Mouse (Mus musculus) limb, embryonic 10.5 days (tissue): ENCODE results near the gene Tyw5. TPM values are rescaled to one million over a fixed set of nuclear protein-coding genes. Genes with fewer than 3 reads are reported as not detected.

Source experiments
- DNase-seq: peaks from one replicate; pipeline ENCODE4 v3.0.0-alpha.2; 2017; ENCODE audit warnings: low spot score
- H3K27ac ChIP-seq: fragments of 300-500 bp; sonication (generic); 2 replicates; pipeline ENCODE4 v1.5.1; 2016; ENCODE audit warnings: mild to moderate bottlenecking
- H3K27me3 ChIP-seq: fragments of 300-500 bp; sonication (generic); 2 replicates; pipeline ENCODE4 v1.6.1; 2016; ENCODE audit warnings: low read depth, mild to moderate bottlenecking; ENCODE audit not compliant: poor library complexity, severe bottlenecking
- H3K36me3 ChIP-seq: fragments of 300-500 bp; sonication (generic); 2 replicates; pipeline ENCODE4 v1.6.1; 2016; ENCODE audit warnings: mild to moderate bottlenecking, moderate library complexity
- H3K4me1 ChIP-seq: fragments of 300-500 bp; sonication (generic); 2 replicates; pipeline ENCODE4 v1.6.1; 2016
- H3K4me3 ChIP-seq: fragments of 300-500 bp; sonication (generic); 2 replicates; pipeline ENCODE4 v1.5.1; 2016; ENCODE audit warnings: mild to moderate bottlenecking, moderate library complexity
- H3K9me3 ChIP-seq: fragments of 300-500 bp; sonication (generic); replicated peaks from 2 replicates; pipeline ENCODE4 v1.6.1; 2016; ENCODE audit warnings: mild to moderate bottlenecking
- WGBS: fragments of 180-500 bp; shearing (Covaris S2); methylation state at CpG from one replicate; pipeline ENCODE4 v1.1.7; 2016; 5-methylcytosine and 5-hydroxymethylcytosine counted together
- polyA plus RNA-seq: library from polyadenylated mRNA; unstranded; fragments of >200 nt; fragmentation: Nextera tagmentation; extraction: Ambion mirVana; gene quantifications from 2 replicates; pipeline ENCODE4 v1.2.1, GENCODE M21; 2016

Gene Tyw5
- polyA plus RNA-seq, 1 experiment from 2014 or later: 32.3 TPM

DNA sequence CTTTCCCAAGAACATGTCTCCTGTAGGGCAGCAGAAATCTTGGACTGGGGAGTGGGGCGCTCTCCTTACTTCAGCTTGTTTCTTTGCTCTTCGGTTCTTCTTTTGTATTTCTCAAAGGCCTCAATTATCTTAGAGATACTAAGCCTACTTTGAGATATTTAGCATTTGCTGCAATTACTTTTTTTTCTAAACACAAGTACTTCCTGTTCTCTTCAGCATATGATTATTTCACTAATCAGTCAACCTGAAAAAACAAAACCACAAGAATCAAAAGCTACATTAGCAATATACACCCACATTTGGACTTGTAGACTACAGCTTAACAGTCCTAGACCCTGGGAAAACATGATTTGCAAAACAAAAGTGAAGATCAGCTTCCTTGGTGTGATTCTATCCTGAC, 31.6 kb downstream of the Tyw5 start:
- 95% methylated on average over 2 of the region's 2 CpGs for WGBS
- Histone ChIP-seq H3K9me3 (no peaks in the 10 kb centered on the region), H3K4me3 (no peak overlapping the region), H3K27ac (no peak overlapping the region), H3K27me3 (no peaks in the 10 kb centered on the region), H3K4me1 (peaks cover 16% of the 10 kb centered on the region), H3K36me3 (0 out of 2 replicates have a peak, but pooled peaks cover 2% of the 10 kb centered on the region)
- DNase-seq: no peak

DNA sequence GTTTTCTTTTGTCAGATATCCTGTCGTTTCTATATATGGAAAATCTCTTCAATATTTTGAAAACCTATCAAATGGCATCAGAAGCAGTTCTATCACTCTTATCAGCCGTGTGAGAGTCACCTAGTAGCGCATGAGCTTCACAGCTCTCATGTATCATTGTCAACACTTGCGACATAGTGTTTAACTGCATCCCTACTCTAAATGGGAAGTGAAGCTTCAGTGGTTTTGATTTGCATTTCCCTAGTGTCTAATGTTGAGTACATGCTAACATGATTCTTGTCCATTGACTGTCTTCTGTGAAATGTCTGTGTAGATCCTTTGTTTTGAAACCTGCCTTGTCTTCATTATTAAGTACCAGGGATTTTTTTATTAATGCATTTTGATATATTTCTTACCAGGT, 36.5 kb downstream of the Tyw5 start:
- Histone ChIP-seq H3K27me3 (no peaks in the 10 kb centered on the region), H3K4me3 (no peak overlapping the region), H3K27ac (no peak overlapping the region), H3K9me3 (no peaks in the 10 kb centered on the region), H3K4me1 (no peaks in the 10 kb centered on the region), H3K36me3 (0 out of 2 replicates have a peak, but pooled peaks cover 2% of the 10 kb centered on the region)
- 91% methylated on average over 4 of the region's 4 CpGs for WGBS
- DNase-seq: no peak

- 0 out of 2 replicates have a peak, but pooled peaks cover 2% of the 10 kb centered on the region for H3K36me3 ChIP-seq
- no peaks in the 10 kb centered on the region for H3K27me3 ChIP-seq
- no peak overlapping the region for H3K4me3 ChIP-seq
- 84% methylated on average over 4 of the region's 4 CpGs for WGBS
- H3K4me1 ChIP-seq: no peaks in the 10 kb centered on the region
- no peaks in the 10 kb centered on the region for H3K9me3 ChIP-seq
- DNase-seq: no peak
- H3K27ac ChIP-seq: no peak overlapping the region
Measured at GRCm38 (mm10) chr1:57369111-57369510, 37.8 kb downstream of the Tyw5 start.

DNA sequence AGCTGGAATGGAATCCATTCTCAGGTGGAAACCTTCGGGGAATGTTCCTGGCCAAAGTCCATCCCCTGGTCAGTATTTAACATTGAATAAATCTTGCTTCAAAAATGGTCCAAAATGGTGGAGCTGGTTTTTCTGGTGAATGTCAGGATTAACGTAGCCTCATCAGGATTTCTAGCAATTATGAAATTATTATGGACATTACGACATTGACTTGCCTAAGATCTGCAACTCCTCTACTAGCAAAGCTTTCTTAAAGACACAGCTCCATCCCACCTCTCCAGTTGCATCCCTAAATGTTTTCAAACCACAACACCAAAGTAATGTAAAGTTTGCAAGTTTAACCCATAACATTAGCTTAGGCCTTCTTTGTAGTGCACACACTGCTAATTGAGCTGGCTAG, 39.5 kb downstream of the Tyw5 start:
- no peak overlapping the region for H3K27ac ChIP-seq
- no peaks in the 10 kb centered on the region for H3K27me3 ChIP-seq
- H3K36me3 ChIP-seq: no peaks in the 10 kb centered on the region
- DNase-seq: no peak
- WGBS: 93% methylated on average over 3 of the region's 3 CpGs
- H3K4me1 ChIP-seq: no peaks in the 10 kb centered on the region
- H3K9me3 ChIP-seq: no peaks in the 10 kb centered on the region
- no peak overlapping the region for H3K4me3 ChIP-seq

GRCm38 (mm10) chr1:57358546-57358945, 48.4 kb downstream of the Tyw5 start:
- 38% methylated on average over 5 of the region's 5 CpGs for WGBS
- Histone ChIP-seq H3K27me3 (no peaks in the 10 kb centered on the region), H3K36me3 (no peaks in the 10 kb centered on the region), H3K4me3 (no peak overlapping the region), H3K9me3 (no peaks in the 10 kb centered on the region), H3K27ac (no peak overlapping the region), H3K4me1 (0 out of 2 replicates have a peak, but pooled peaks cover 6% of the 10 kb centered on the region)
- DNase-seq: no peak

- Histone ChIP-seq H3K36me3 (no peaks in the 10 kb centered on the region), H3K9me3 (no peaks in the 10 kb centered on the region), H3K4me3 (no peak overlapping the region), H3K4me1 (peaks cover 4% of the 10 kb centered on the region; the same call in 1 of the 2 replicates), H3K27me3 (no peaks in the 10 kb centered on the region), H3K27ac (no peak overlapping the region)
- DNase-seq: no peak
- WGBS: 63% methylated on average over 1 of the region's 1 CpGs
Measured at GRCm38 (mm10) chr1:57351941-57352340, 55.0 kb downstream of the Tyw5 start.

- Histone ChIP-seq H3K27ac (no peak overlapping the region), H3K36me3 (no peaks in the 10 kb centered on the region), H3K4me3 (no peak overlapping the region), H3K27me3 (no peaks in the 10 kb centered on the region), H3K4me1 (peaks cover 9% of the 10 kb centered on the region), H3K9me3 (no peaks in the 10 kb centered on the region)
- no peak for DNase-seq
Measured at GRCm38 (mm10) chr1:57347487-57347886, 59.4 kb downstream of the Tyw5 start.

GRCm38 (mm10) chr1:57341197-57341596, 65.7 kb downstream of the Tyw5 start:
- Histone ChIP-seq H3K4me3 (no peak overlapping the region), H3K27me3 (no peaks in the 10 kb centered on the region), H3K27ac (no peak overlapping the region), H3K36me3 (no peaks in the 10 kb centered on the region), H3K9me3 (no peaks in the 10 kb centered on the region), H3K4me1 (peaks cover 5% of the 10 kb centered on the region)
- no peak for DNase-seq
- WGBS: 43% methylated on average over 2 of the region's 2 CpGs

GRCm38 (mm10) chr1:57339156-57339796, 67.6 kb downstream of the Tyw5 start:
- Histone ChIP-seq H3K4me1 (peaks cover 5% of the 10 kb centered on the region), H3K27ac (no peak overlapping the region), H3K27me3 (peaks cover 5% of the 10 kb centered on the region; the same call in 1 of the 2 replicates), H3K4me3 (no peak overlapping the region), H3K36me3 (no peaks in the 10 kb centered on the region), H3K9me3 (no peaks in the 10 kb centered on the region)
- no peak for DNase-seq
- 59% methylated on average over 14 of the region's 14 CpGs for WGBS

Other genes starting within 250 kb of the Tyw5 start
- gene 1700066M21Rik, start 29.5 kb downstream of the Tyw5 start, polyA plus RNA-seq: 9.5 and 10.5 TPM in 2 replicates
- 20.5 and 20.6 TPM in 2 replicates for gene Maip1, start 773 bp downstream of the Tyw5 start, polyA plus RNA-seq